Mouse (Mus musculus) 3T3-L1 (cell line): ENCODE results near the gene Abcc4.

Experiments used
- DNase-seq: peaks from one replicate; pipeline ENCODE4 v3.0.0-alpha.2; 2015; ENCODE audit warnings: low read depth, low spot score

Abcc4 gene

GRCm38 (mm10) chr14:118638447-118639275, 67.4 kb downstream of the Abcc4 start:
- peak; percentile 29 for DNase-seq

DNA sequence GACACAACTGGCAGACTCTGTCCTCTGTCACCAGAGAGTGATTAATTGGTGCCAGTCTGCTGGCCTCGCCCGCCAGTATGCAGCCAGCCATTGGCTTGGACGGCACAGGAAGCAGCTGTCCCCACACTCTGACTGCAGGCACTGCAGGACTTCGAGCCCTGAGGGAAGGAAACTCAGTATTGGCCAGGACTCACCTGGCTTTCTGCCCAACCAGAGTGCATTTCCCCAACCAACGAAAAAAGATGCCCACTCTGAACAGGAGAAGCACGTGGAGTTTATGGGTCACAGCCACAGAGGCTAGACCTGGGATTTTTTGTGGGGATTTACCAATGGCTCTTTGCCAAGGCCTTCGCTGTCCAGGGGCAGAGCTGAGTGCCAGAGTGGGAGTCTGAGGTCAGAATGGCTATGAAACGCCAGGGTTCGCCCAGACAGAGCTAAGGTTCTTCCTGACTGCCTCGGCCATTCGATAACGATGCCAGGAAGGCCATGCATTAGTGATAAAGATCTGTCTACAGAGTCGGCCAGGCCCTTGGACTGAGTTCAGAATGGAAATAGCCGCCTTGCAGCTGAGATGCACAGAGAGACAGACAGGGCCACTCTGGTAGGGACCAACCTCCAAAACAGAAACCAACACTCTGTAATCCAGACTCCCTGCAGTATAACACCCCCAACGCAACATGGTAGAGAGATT, 70.4 kb downstream of the Abcc4 start:
- peak; percentile 85 for DNase-seq

GRCm38 (mm10) chr14:118629649-118630048, 76.4 kb downstream of the Abcc4 start:
- no peak for DNase-seq

DNA sequence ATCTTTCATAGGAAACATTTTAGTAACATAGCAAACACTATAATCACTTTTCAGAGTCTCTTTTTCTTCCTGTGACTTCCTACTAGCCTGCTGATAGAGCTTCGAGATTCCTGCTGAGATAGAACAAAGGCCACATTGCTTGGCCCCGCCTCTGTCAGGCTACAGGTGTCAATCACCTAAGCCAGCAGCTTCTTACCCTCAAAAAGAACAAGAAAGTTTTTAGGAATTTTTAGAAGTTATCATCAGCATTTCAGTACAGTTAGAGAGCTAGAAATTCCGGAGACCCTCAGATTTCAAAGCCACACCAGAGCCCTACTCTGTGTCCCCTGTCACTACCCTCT, 84.6 kb downstream of the Abcc4 start:
- DNase-seq = no peak

DNA sequence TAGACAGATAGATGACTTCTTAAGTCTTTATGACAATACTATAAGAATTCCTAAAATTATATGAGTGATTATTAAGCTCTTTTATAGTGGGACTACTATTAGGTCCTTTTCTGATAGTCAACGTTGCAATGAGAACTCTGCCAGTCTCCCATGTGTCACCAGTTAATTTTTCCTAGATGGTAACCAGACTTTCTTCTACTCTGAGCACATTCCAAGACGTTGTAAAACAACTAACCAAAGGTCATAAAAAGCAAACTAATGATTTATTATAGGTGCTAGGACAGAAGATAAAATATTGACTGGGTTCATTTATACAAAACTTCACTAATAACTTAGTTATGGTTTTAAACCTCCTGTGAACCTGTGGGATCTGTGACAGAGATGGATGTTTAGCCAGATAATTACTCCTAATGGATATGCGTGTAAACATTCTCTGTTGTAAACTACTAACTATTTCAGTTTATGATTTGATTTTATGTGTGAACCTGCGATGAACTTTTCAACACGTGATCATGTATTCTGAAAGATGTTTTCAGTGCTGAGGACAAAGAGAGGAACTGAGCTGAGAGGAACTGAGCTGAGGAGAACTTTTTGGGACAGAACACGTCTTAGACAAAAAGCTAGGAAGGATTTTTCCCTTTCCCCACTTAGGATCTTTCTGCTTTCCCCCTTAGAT, 85.1 kb downstream of the Abcc4 start:
- DNase-seq = no peak

- DNase-seq = peak; percentile 77
Measured at GRCm38 (mm10) chr14:118616698-118617311, 89.2 kb downstream of the Abcc4 start.

DNA sequence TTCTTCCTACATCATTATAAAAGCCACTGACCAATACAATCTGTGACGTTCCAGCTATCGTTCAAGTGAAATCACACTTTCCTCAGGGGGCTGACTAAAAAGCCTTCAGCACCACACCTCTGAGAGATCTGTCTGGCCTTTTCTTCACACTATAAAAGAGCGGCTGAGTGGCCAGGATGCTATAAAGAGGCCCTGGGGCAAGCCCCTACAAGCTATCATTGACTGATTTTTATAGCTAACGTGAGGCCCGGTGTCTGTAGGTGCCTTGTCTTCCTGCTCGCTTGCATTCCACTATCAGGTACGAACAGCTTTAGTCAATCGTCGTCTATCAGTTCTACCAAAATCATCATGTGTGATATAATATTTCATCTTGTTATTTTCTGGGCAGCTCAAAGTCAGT, 92.3 kb downstream of the Abcc4 start:
- DNase-seq = no peak

GRCm38 (mm10) chr14:118611714-118612113, 94.3 kb downstream of the Abcc4 start:
- no peak for DNase-seq

DNA sequence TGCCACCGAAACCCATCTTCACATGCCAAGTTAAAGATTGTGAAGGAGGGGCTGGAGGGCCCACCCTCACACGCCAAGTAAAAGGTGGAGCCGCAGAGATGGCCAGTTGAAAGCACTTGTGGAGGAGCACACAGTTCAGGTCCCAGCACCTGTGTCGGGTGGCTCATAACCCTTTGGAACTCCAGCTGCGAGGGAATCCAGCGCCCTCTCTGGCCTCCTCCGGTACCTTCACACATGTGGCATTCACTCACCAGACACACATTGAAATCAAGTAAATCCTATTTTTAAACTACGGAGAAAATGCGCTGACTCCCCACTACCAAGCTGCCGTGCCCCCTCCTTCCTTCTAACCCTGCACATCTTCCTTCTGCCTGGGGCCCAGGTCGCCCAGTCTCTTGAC, 95.2 kb downstream of the Abcc4 start:
- no peak for DNase-seq

DNA sequence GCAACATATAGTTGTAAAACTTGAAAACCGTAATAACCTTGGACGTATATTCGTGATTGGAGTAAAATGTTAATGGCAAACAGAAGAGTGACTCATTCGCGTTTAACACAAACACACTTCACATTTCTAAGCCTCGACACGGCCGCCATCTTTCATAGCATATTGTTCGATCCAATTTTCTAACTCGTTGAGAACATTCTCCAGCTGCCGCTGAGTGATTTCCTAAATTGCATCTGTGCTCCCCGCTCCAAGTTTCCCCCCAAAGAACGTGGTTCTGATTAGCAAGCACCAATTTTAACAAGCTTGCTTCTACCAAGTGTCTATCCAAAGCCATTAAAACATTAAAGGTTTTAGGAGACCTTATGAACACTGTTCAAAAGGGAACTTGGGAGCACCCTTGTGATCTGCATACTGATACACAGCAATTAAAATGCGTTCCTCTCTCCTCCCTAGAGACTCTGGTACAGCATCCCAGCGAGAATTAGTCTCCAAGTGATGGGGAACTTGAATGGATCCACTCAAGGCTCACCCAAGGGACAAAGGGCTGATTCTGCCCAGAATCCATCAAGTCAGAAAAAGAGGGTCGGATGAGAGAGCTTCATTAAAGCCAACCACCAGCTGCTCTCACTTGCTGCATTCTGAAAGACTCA, 97.1 kb downstream of the Abcc4 start:
- no peak for DNase-seq

DNA sequence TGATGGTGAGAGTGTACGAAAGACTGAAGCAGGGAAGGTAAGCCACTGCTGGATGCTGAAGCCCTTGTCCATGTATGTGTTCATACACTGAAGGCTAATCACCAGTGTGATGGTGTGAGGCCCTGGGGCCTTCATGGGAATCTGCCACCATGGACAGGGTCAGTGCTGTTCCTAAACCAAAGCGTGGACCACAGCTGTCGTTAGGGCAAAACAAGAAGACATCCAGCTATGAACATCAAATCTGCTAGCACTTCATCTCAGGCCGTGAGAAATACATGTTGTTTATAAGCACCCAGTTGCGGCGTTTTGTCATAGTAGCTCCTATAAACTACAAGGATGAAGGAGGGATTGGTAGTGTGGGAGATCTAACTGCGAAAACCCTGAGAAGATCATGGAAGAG, 97.7 kb downstream of the Abcc4 start:
- no peak for DNase-seq

GRCm38 (mm10) chr14:118606476-118606875, 99.5 kb downstream of the Abcc4 start:
- no peak for DNase-seq

GRCm38 (mm10) chr14:118604903-118605302, 101.1 kb downstream of the Abcc4 start:
- peak; percentile 43 for DNase-seq

GRCm38 (mm10) chr14:118602031-118602430, 104.0 kb downstream of the Abcc4 start:
- no peak for DNase-seq

DNA sequence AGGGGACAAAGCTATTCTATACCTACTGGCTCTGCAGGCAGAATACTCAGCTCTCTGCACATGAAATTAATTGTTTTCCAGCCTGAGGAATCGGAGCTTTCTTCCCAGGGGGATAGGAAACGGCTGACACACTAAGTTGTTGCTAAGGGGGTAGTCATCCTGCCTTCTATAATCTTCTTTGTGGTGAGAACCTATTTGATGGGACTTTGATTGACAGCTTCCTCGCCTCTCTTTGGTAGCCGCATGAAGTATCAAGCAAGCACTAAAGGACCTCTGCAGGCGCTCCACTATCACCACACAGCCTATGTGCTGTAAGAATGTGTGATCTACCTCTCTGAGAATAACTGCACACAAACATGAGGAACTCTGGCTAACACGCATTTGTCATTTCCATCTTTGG, 105.3 kb downstream of the Abcc4 start:
- no peak for DNase-seq

DNA sequence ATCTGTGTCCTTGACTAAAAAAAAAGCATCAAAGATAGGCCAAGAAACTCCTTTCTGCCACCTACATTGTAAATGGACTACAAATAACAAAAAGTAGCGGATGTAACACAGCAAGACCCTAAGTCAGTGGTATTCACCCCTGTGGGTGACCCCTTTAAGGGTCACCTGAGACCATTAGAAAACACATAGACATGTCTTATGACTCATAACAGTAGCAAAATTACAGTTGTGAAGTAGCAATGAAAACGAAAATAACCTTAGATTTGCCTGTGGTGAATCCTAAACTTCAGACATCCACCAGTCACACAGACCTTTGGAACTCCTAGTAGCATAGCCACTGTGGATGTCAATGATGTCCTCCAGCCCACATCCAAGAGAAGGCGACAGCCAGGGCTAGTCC, 107.3 kb downstream of the Abcc4 start:
- no peak for DNase-seq

GRCm38 (mm10) chr14:118594463-118594862, 111.6 kb downstream of the Abcc4 start:
- no peak for DNase-seq

- peak; percentile 74 for DNase-seq
Measured at GRCm38 (mm10) chr14:118591477-118592403, 114.3 kb downstream of the Abcc4 start.

DNA sequence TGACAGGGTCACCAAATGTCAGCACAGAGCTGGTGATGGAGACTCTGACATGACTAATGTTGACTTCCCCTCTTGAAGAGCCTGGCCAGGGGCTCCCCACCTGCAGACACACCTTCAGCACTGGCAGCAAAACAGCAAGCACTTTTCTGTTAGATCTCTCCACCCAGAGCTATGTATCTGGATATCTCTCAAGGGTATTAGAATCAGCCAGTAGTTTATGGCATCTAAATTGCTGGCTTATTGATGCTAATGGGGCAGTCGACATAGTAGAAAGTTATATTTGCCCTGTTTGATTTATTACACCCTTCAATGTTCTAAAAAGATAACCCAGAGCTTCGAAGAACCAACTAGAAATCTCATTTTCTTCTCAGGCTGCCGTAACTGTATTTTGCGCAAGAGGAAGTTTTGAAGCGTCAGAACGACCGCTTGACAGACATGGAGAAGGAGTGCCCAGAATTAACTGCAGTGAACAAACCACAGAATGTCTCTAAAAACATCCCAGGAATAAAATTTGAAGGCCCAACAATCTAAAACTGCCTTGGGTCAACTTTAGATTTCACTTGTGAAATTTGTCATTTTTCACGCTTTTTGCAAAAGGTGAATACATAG, 123.6 kb downstream of the Abcc4 start:
- DNase-seq = no peak

- no peak for DNase-seq
Measured at GRCm38 (mm10) chr14:118581673-118582072, 124.3 kb downstream of the Abcc4 start.
